Mouse (Mus musculus) small intestine, adult 2 months (tissue): ENCODE results near the gene Tspan9.

Experiments
- CTCF ChIP-seq: fragments of 200-500 bp; IDR thresholded peaks from 2 replicates; pipeline ENCODE4 v1.5.1; 2012; ENCODE audit warnings: low read depth, mild to moderate bottlenecking, control low read depth, inconsistent platforms, low read length, moderate library complexity, mixed read lengths; ENCODE audit not compliant: insufficient replicate concordance, insufficient read length; ENCODE audit errors: extremely low read depth
- POLR2A ChIP-seq: fragments of 200-500 bp; IDR thresholded peaks from 2 replicates; pipeline ENCODE4 v1.6.1; 2012; ENCODE audit warnings: low read depth, mild to moderate bottlenecking, control low read depth, inconsistent platforms, low read length, moderate library complexity

GRCm38 (mm10) chr6:128078508-128078907, 64.9 kb downstream of the Tspan9 start:
- TF ChIP-seq CTCF = no peak
- TF ChIP-seq POLR2A = no peak
